Comparison of ENCODE assay signal across 8 mouse cellular contexts in the genomic region with DNA sequence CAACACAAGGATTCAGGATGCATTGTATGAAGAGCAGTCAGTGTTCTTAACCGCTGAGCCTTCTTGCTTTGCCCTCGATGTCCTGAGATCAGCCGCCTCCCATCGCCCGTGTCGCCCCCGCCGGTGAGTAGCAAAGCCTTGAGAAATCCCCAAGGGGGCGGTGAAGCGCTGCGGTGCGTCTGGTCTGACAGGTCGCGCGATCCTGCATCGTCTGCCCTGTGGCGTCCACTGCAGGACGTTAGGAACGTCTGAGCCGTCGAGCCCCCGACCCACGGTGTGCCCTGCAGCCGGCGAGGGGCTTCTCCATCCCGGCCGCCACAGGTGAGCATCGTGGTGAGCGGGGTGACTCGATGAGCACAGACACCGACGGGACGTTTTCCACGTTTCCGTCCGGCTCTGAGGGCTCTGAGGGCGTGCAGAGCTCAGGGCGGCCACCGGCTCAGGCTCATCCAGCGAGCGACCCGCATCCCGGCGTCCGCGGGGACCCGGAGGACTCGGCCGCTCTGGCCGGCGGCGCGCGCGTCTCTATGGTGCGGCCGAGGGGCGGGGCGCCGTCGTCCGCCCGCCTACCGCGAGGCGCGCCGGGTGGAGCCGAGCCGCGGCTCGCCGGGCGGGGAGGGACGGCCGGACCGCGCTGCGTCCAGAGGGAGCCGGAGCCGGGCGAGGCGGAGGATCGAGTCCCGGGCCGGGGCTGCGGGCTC. TPM values are rescaled to one million over a fixed set of nuclear protein-coding genes. Genes with fewer than 3 reads are reported as not detected.
DNase-seq lines count a peak whose midpoint lies in the region; ATAC-seq and TF ChIP-seq lines count a peak whose summit lies in the region.

A gene (plus strand): TSS at position 160 of the 701 bp plus-strand sequence.
A gene (minus strand): TSS at position 504 of the 701 bp plus-strand sequence.

- no peaks in the 10 kb centered on the region for H3K27me3 ChIP-seq in MEL (ENCODE audit: control insufficient read depth in 1 of 2, insufficient read depth in 2 of 2, low read length in 2 of 2)
- H3K27me3 ChIP-seq in hindbrain, embryonic 11.5 days (ENCODE audit: control insufficient read depth, insufficient read depth, low read length): no peaks in the 10 kb centered on the region
- H3K27me3 ChIP-seq in lung, postnatal 0 days (replicated peaks; ENCODE audit: insufficient read depth, low read length): no peaks in the 10 kb centered on the region

- H3K4me2 ChIP-seq in hindbrain, embryonic 11.5 days (replicated peaks; ENCODE audit: low read depth, low read length): peak within 1 kb of the TSS; percentile 12; the same call in 1 of the 2 replicates
- no peak within 1 kb of the TSS for H3K4me2 ChIP-seq in lung, postnatal 0 days (replicated peaks; ENCODE audit: low read depth, low read length)

- no peaks in the 10 kb centered on the region for H3K9me3 ChIP-seq in MEL (replicated peaks; ENCODE audit: insufficient read depth, low read length)
- peaks cover 5% of the 10 kb centered on the region for H3K9me3 ChIP-seq in hindbrain, embryonic 11.5 days (ENCODE audit: control insufficient read depth, low read length)
- H3K9me3 ChIP-seq in lung, postnatal 0 days (ENCODE audit: low read length): no peaks in the 10 kb centered on the region

- TF ChIP-seq POLR2A in MEL (IDR thresholded peaks at IDR 0.05; ENCODE audit: control insufficient read depth in 1 of 2, insufficient read depth in 1 of 2, low read depth in 1 of 2, low read length in 2 of 2, poor library complexity in 1 of 2): peak in 1 of 2 experiments; percentile 50; a peak in 1 of 4 replicates

- DNase-seq in MEL (ENCODE audit: low read depth, low spot score): peak; percentile 87
- DNase-seq in cerebellum, adult 18-20 months: peak; percentile 84 to 98
- DNase-seq in forelimb bud, embryonic 11.5 days (ENCODE audit: low read depth, low spot score): peak; percentile 83
- peak; percentile 95 for DNase-seq in hindbrain, embryonic 11.5 days (ENCODE audit: low spot score)
- DNase-seq in layer of hippocampus, postnatal 10 days (ENCODE audit: low spot score in 2 of 2): peak; percentile 81 to 91
- DNase-seq in lung, postnatal 0 days (ENCODE audit: low spot score): peak; percentile 81
- DNase-seq in right cerebral cortex, adult 18-20 months: peak; percentile 89
- DNase-seq in urinary bladder, postnatal 10 days (ENCODE audit: low spot score): peak; percentile 66

- ATAC-seq in hindbrain, embryonic 11.5 days (ENCODE audit: low FRiP score): no peak
- ATAC-seq in lung, postnatal 0 days: peak; percentile 20

- 0 out of 2 replicates have a peak within 1 kb of the TSS, but pooled peaks have one; percentile 9 for H3K27ac ChIP-seq in MEL (ENCODE audit: control insufficient read depth, low read depth, low read length)
- H3K27ac ChIP-seq in hindbrain, embryonic 11.5 days (ENCODE audit: low read depth, low read length): peak within 1 kb of the TSS; percentile 1; the same call in 1 of the 2 replicates
- 0 out of 2 replicates have a peak within 1 kb of the TSS, but pooled peaks have one; percentile 51 for H3K27ac ChIP-seq in lung, postnatal 0 days (ENCODE audit: low read length)

- 74% methylated on average over 87 of the region's 87 CpGs for WGBS in hindbrain, embryonic 11.5 days
- 55% methylated on average over 81 of the region's 87 CpGs for whole genome bisulfite sequencing in lung, postnatal 0 days

- TF ChIP-seq RAD21 in MEL (IDR thresholded peaks at IDR 0.05; ENCODE audit: low read depth, low read length): peak; percentile 0; the same call in 1 of the 2 replicates

- H3K4me3 ChIP-seq in MEL (ENCODE audit: control insufficient read depth in 1 of 2, insufficient read depth in 1 of 2, low read depth in 2 of 2, low read length in 2 of 2): peak within 1 kb of the TSS; percentile 79 to 96
- no peak within 1 kb of the TSS for H3K4me3 ChIP-seq in hindbrain, embryonic 11.5 days (ENCODE audit: low read depth, low read length)
- no peak within 1 kb of the TSS for H3K4me3 ChIP-seq in lung, postnatal 0 days (ENCODE audit: low read depth, low read length)

- TF ChIP-seq EP300 in MEL (IDR thresholded peaks at IDR 0.05; ENCODE audit: low read depth in 1 of 2, low read length in 2 of 2): no peak
- no peak for TF ChIP-seq EP300 in lung, postnatal 0 days (IDR thresholded peaks at IDR 0.05)

- H3K9ac ChIP-seq in MEL (ENCODE audit: control insufficient read depth, low read depth, low read length, poor library complexity, severe bottlenecking): peak within 1 kb of the TSS; percentile 74
- H3K9ac ChIP-seq in hindbrain, embryonic 11.5 days (ENCODE audit: low read depth, low read length): peak within 1 kb of the TSS; percentile 17; the same call in 1 of the 2 replicates
- no peak within 1 kb of the TSS; the same call in 1 of the 2 replicates for H3K9ac ChIP-seq in lung, postnatal 0 days (replicated peaks; ENCODE audit: low read depth)

- H3K4me1 ChIP-seq in MEL (ENCODE audit: control insufficient read depth in 1 of 2, insufficient read depth in 2 of 2, low read length in 2 of 2): no peaks in the 10 kb centered on the region; a peak in 1 of 4 replicates
- H3K4me1 ChIP-seq in hindbrain, embryonic 11.5 days (replicated peaks; ENCODE audit: control insufficient read depth, insufficient read depth, low read length): no peaks in the 10 kb centered on the region
- no peaks in the 10 kb centered on the region for H3K4me1 ChIP-seq in lung, postnatal 0 days (ENCODE audit: insufficient read depth, low read depth, low read length)

- H3K36me3 ChIP-seq in MEL (ENCODE audit: control insufficient read depth in 1 of 2, insufficient read depth in 2 of 2, low read length in 2 of 2): peaks cover 0 to 2% of the 10 kb centered on the region in 2 experiments; a peak in 2 of 4 replicates
- H3K36me3 ChIP-seq in hindbrain, embryonic 11.5 days (ENCODE audit: control insufficient read depth, insufficient read depth, low read length): 0 out of 2 replicates have a peak, but pooled peaks cover 2% of the 10 kb centered on the region
- peaks cover 12% of the 10 kb centered on the region for H3K36me3 ChIP-seq in lung, postnatal 0 days (ENCODE audit: insufficient read depth, low read length)

- H3K79me2 ChIP-seq in MEL (ENCODE audit: control insufficient read depth, insufficient read depth, low read length, poor library complexity): no peaks in the 10 kb centered on the region; the same call in 1 of the 2 replicates

- peak in 2 of 3 experiments; percentile 34 to 37; a peak in 5 of 6 replicates for TF ChIP-seq CTCF in MEL (IDR thresholded peaks at IDR 0.05 in 2 of 3, conservative IDR thresholded peaks at IDR 0.05 in 1 of 3; ENCODE audit: control insufficient read depth in 1 of 3, insufficient read depth in 1 of 3, low read depth in 2 of 3, low read length in 3 of 3, poor library complexity in 1 of 3, severe bottlenecking in 1 of 3)
- peak; percentile 58 for TF ChIP-seq CTCF in lung, postnatal 0 days (IDR thresholded peaks at IDR 0.05)

TF ChIP-seq in MEL, 35 proteins besides CTCF, POLR2A, EP300 and RAD21:
- TF ChIP-seq MXI1 (IDR thresholded peaks at IDR 0.05; ENCODE audit: low read depth, low read length) (0 out of 2 replicates have a peak, but pooled peaks have one; percentile 17), NELFE (IDR thresholded peaks at IDR 0.05; ENCODE audit: low read depth, low read length) (no peak), GABPA (IDR thresholded peaks at IDR 0.05; ENCODE audit: low read depth, low read length) (no peak), HCFC1 (IDR thresholded peaks at IDR 0.05; ENCODE audit: low read depth, low read length) (0 out of 2 replicates have a peak, but pooled peaks have one; percentile 20), SMC3 (IDR thresholded peaks at IDR 0.05; ENCODE audit: low read depth, low read length) (0 out of 2 replicates have a peak, but pooled peaks have one; percentile 6), ELF1 (IDR thresholded peaks at IDR 0.05; ENCODE audit: low read depth, low read length) (no peak), SIN3A (IDR thresholded peaks at IDR 0.05; ENCODE audit: low read length) (no peak), POLR2AphosphoS5 (IDR thresholded peaks at IDR 0.05; ENCODE audit: borderline replicate concordance, low read depth, low read length) (no peak)
TF ChIP-seq in MEL: peak in this region for 3.

RNA-seq across cellular contexts. Expression of the first gene that starts in this region (rescaled TPM):
- total RNA-seq in MEL (2012; rRNA removed): 2.9 and 3.9 TPM in 2 replicates
- polyA plus RNA-seq in MEL (2012; ENCODE audit: insufficient read depth in 1 of 2, insufficient read length in 2 of 2, low read depth in 1 of 2, low replicate concordance in 2 of 2, missing spikeins in 1 of 2): 1 to 10 TPM in 1 of 2 experiments, not detected in 1; 8.3 TPM
- polyA plus RNA-seq in hindbrain, embryonic 11.5 days (2014; fragmentation: Nextera tagmentation; extraction: Ambion mirVana): 1.9 TPM in 2 replicates
- total RNA-seq in layer of hippocampus, postnatal 10 days (2021): 10 to 100 TPM; 27.0 to 37.8 TPM
- 0.98 and 1.5 TPM in 2 replicates for polyA plus RNA-seq in lung, postnatal 0 days (2015; fragmentation: Nextera tagmentation; extraction: Ambion mirVana)

RNA-seq across cellular contexts. Expression of the second gene that starts in this region (rescaled TPM):
- total RNA-seq in MEL (2012; rRNA removed): 0.23 TPM in 2 replicates
- under 1 TPM in 1 of 2 experiments, not detected in 1; 0.24 TPM for polyA plus RNA-seq in MEL (2012; ENCODE audit: insufficient read depth in 1 of 2, insufficient read length in 2 of 2, low read depth in 1 of 2, low replicate concordance in 2 of 2, missing spikeins in 1 of 2)
- 1.0 and 1.1 TPM in 2 replicates for polyA plus RNA-seq in hindbrain, embryonic 11.5 days (2014; fragmentation: Nextera tagmentation; extraction: Ambion mirVana)
- total RNA-seq in layer of hippocampus, postnatal 10 days (2021): 1 to 10 TPM; 3.2 to 4.3 TPM
- 0.79 and 1.2 TPM in 2 replicates for polyA plus RNA-seq in lung, postnatal 0 days (2015; fragmentation: Nextera tagmentation; extraction: Ambion mirVana)

Comparison
In these comparisons a context has a peak if more than half of its experiments do, and no peak if none do; other contexts are left out.
1. H3K27ac ChIP-seq: peak in every context shown above with its lines; median percentile 51 in lung, postnatal 0 days; 9 in MEL; 1 in hindbrain, embryonic 11.5 days.
2. H3K4me3 ChIP-seq: peak in MEL (2 of 2); none in hindbrain, embryonic 11.5 days (single experiment) and lung, postnatal 0 days (single experiment).
3. Peak in every context shown above with its lines, with median percentiles within 50 percentile points of each other: DNase-seq.